Mouse (Mus musculus): Measurements from ENCODE around the gene Tbc1d17.
A peak's percentile ranks its signal among the peaks of the same experiment; 100 is the strongest.

Gene Tbc1d17

GRCm38 (mm10) chr7:44853065-44853464, 4.2 kb upstream of the Tbc1d17 start:
- no peak for DNase-seq (ENCODE audit: extremely low spot score, low spot score)

- DNase-seq (ENCODE audit: extremely low spot score, low spot score): no peak
Measured at GRCm38 (mm10) chr7:44852259-44853027, 3.6 kb upstream of the Tbc1d17 start.

- no peak for DNase-seq (ENCODE audit: extremely low spot score, low spot score)
Measured at GRCm38 (mm10) chr7:44851625-44852234, 2.9 kb upstream of the Tbc1d17 start.

GRCm38 (mm10) chr7:44850789-44851624, 2.1 kb upstream of the Tbc1d17 start:
- no peak for DNase-seq (ENCODE audit: extremely low spot score, low spot score)

- DNase-seq (ENCODE audit: extremely low spot score, low spot score): peak; percentile 79
Measured at GRCm38 (mm10) chr7:44850146-44850545, 1.3 kb upstream of the Tbc1d17 start.

DNA sequence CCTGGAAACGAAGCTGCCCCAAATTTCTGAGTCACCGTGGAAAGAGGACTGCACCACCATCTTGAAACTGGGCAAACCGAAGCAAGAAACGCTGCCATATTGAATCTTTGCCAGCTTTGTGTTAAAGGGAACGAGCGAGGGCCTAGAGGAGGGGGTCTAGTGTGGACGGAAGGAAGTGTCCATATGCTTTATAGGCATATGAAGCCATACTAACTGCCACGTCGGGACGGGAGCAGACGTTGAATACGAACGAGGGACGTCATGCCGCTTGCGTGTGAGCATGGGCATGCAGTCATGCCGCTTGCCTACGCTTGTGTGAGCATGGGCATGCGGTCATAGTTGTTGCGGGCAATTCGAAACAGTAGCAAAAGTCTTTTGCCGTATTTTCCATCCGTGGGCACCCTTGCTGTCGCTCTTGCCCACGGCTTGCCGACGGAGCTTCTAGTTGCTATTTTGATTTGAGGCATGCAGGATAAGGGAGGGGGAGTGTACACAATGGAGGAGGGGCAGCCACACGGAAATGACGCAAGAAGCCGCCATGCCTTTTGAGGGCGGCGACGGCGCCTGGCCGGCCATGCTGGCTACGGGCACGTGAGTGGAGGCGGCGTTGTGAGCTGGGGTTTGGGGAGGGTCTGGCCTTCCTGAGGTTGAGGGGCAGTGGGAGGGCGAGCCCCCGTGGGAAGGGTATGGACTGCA, 685 bp upstream of the Tbc1d17 start:
- DNase-seq (ENCODE audit: extremely low spot score, low spot score): peak; percentile 90

DNA sequence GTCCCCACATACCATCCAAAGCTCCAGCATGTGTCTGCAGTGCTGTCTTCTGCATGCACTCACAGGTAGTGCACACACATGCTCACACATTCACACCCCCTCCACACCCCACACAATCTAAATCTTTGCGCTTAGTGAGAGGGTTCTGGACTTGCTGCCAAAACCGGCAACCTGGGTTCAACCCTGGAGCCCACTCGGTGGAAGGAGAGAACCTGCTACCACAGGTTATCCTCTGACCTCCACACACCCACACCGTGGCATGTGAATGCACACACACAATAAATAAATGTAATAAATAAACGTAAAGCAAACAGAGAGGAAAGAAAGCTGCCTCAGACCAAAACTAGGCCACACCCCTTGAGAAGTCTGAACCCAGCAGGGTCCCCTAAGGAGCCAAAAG, 1.1 kb downstream of the Tbc1d17 start:
- DNase-seq (ENCODE audit: extremely low spot score, low spot score): no peak

DNA sequence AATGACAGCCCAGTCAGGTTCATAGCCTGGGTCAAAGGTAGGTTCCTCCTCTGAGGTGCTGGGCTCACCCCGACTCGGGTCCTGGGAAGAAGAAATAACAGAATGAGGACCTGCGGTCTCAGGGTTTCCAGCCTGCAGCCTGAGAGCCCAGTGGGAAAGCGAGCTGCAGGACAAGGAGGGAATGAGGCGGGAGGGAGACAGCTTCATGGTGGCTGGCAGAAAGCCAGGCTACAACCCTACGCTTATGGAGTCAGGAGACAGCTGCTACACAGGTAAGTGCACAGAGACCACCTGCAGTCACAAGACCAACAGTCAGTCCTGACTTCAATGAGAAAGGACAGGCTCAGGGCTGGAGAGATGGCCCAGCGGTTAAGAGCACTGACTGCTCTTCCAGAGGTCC, 2.1 kb downstream of the Tbc1d17 start:
- no peak for DNase-seq (ENCODE audit: extremely low spot score, low spot score)

GRCm38 (mm10) chr7:44845006-44845405, 3.9 kb downstream of the Tbc1d17 start:
- no peak for DNase-seq (ENCODE audit: extremely low spot score, low spot score)

DNA sequence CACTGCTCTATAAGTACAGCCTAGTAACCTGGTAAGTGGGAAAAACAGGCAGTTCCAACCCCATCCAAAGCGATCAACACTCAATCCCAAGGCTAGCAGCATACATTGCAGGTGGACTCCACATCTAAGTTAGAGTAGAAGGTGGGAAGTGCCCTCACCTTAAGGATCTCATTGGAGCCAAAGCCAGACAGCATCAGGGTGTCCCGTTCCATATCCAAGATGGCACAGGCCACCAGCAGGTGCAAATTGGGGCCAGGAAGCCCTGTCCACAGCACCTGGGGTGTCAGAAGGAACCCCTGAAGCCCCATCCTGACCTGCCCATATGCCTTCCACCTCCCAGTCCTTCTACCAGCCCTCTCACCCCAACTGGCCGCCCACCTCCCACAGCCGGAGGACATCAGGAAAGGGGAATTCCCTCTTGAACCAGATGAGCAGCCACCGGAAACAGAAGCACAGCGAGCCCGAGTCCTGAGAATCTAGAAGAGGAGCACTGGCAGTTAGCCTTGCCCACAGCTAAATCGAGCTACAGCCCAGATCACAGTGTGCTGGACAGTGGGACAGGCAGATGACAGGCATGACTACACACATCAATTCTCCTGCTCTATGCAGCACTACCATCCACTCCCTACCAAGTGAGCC, 6.9 kb downstream of the Tbc1d17 start:
- no peak for DNase-seq (ENCODE audit: extremely low spot score, low spot score)

- no peak for DNase-seq (ENCODE audit: extremely low spot score, low spot score)
Measured at GRCm38 (mm10) chr7:44840426-44840825, 8.5 kb downstream of the Tbc1d17 start.

- peak; percentile 54 for DNase-seq (ENCODE audit: extremely low spot score, low spot score)
Measured at GRCm38 (mm10) chr7:44839491-44840191, 9.2 kb downstream of the Tbc1d17 start.

DNA sequence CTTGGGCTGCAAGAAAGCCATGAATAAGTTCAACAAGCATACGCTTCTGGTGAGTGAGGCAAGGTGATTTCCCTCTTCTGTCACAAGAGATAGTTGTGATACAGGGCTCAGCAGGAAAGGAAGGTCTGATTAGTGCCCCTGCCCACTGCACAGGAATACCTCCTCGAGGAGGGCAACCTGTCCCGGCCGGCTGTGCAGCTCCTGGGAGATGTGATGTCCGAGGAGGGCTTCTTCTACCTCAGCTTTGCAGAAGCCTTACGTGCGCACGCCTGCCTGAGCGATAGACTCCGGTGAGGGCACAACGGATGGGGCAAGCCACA, 9.7 kb downstream of the Tbc1d17 start:
- no peak for DNase-seq (ENCODE audit: extremely low spot score, low spot score)

DNA sequence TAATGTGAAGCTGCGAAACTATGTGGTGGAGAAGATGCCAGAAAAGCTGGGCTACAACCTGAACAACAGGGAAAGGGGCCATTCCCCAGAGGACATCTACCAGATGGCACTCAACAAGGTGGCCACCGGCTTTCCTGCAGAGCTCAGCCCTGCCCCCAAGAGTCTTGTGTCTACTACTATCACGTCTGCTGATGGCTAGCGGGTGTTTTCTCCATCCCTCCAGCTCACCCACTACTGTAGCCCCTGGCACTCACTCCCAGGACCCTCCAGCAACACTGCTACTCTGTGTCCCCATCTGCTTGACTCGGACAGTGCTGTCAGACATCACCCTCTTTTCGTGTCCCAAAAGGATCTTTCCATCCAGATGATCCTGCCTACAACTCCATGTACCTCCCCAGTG, 10.8 kb downstream of the Tbc1d17 start:
- no peak for DNase-seq (ENCODE audit: extremely low spot score, low spot score)

GRCm38 (mm10) chr7:44836423-44837053, 12.3 kb downstream of the Tbc1d17 start:
- DNase-seq (ENCODE audit: extremely low spot score, low spot score): no peak

DNA sequence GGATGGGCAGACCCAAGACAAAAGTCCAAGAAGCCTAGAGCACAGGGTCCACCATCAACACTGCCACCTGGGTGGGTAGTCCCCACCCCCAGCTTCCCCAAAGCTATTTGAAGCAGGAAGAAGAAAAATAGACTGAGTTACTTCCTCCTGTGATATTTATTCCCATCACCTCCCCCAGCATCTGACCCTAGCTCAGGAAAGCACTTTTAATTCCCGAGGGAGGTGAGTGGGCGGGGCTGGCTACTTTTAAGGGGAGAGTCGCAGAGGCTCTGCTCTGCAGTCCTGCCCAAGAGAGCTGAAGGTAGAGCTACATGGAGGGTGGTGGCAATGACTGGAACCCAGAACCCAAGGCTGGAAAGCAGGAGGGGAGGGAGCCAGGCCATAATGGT, 12.9 kb downstream of the Tbc1d17 start:
- no peak for DNase-seq (ENCODE audit: extremely low spot score, low spot score)

DNA sequence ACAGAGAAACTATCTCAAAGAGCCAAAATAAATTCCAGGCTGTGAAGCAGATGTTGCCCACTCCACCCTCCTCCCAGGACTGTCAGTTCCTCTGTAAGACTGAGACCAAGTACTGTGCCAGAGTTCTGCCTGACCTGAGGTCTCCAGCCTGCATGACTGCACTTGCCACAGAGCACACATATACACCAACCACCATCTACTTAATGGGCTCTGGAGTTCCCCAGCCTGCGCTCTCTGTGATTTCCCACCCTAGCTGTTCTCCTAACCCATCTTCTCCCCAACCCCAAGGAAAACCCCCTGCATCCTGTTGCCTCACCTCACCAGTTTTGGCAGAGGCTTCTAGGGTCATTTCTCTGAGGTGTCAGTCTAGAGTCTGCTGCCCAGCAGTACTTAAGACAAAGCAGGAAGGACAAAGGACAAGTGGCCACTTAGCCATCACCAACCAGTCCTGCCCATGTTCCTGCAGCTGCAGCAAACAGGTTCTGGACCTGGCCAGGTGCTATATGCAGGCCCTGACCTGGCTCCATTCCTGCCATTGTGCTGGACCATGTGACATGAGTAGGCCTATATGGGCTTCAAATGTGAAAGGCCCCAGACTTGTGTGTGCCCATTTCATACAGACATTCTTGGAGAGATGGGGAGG, 13.4 kb downstream of the Tbc1d17 start:
- DNase-seq (ENCODE audit: extremely low spot score, low spot score): no peak

GRCm38 (mm10) chr7:44832763-44833162, 16.1 kb downstream of the Tbc1d17 start:
- DNase-seq (ENCODE audit: extremely low spot score, low spot score): no peak

DNA sequence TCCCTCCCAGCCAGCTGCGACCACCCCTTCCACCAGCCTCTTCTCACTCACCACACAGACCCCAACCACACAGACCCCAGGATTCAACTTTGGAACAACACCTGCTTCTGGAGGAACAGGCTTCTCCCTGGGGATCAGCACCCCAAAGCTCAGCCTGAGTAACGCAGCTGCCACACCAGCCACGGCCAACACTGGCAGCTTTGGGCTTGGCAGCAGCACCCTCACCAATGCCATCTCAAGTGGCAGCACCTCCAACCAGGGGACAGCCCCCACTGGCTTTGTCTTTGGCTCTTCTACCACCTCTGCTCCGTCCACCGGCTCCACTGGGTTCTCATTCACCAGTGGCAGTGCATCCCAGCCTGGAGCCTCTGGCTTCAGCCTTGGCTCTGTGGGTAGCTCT, 20.2 kb downstream of the Tbc1d17 start:
- no peak for DNase-seq (ENCODE audit: extremely low spot score, low spot score)

DNA sequence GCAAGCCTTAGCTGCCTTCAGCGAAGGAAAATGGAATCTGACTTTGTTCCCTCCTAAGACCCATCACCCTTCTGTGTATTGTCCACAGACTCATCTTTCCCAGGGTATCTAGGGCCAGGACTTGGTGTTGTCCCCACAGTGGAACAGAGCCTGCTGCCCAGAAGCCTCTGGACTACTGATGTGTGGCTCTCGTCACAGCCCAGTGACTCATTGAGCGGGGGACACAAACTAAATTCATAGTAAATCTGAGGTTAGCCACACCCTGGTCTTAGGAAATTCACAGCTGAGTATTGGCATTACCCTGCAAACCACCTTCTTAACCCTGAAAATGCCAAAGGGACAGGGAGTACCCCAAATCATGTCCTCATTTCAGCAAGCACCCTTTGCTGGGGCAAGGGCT, 22.1 kb downstream of the Tbc1d17 start:
- no peak for DNase-seq (ENCODE audit: extremely low spot score, low spot score)

Data from neural tube, embryonic 10.5 days (tissue).